Mouse (Mus musculus) gastrocnemius, adult 2 months (tissue): ENCODE results near the gene Gm49395. TPM values are rescaled to one million over a fixed set of nuclear protein-coding genes. Genes with fewer than 3 reads are reported as not detected.

Experiments used
- DNase-seq: peaks from one replicate; pipeline ENCODE4 v3.0.0; 2022
- H3K27ac ChIP-seq: fragments of 200-600 bp; 2 replicates; pipeline ENCODE4 v1.8.1; 2022; ENCODE audit warnings: mild to moderate bottlenecking
- H3K4me3 ChIP-seq: fragments of 200-600 bp; 2 replicates; pipeline ENCODE4 v1.8.1; 2022; ENCODE audit warnings: mild to moderate bottlenecking, moderate library complexity
- CTCF ChIP-seq: fragments of 200-600 bp; IDR thresholded peaks from 2 replicates; pipeline ENCODE4 v1.8.1; 2022; ENCODE audit warnings: antibody characterized with exemption, mild to moderate bottlenecking, moderate library complexity
- intact Hi-C: fragments of 180-260 bp; cut with DNase I; formaldehyde crosslinking; loops from one replicate; pipeline ENCODE4 v1.15.1; 2025
- total RNA-seq, 2 experiments: library from RNA; stranded (reverse); gene quantifications; 2 replicates each; pipeline ENCODE4 v1.2.3; 2021

Gene Gm49395
- total RNA-seq, 2 experiments from 2014 or later = 2.6 to 3.3 TPM

DNA sequence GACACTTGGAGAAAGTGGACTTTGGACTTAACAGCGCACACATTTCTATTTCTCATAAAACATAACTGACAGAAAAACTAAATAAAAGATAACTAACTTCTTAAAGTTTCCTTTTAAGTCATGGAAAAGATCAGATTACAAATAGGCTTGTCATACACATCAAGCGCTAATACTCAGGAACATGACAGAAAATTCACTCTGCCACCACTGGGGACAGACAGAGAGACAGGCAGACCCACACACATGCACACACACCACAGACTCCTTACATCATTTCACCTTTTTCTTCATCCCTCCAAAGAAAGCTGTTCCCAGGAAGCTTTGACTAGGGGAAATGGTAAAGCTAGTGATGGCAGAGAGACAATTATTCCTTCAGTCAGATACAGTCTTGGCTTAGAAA, 6.3 kb downstream of the Gm49395 start:
- TF ChIP-seq CTCF = peak; percentile 20
- H3K27ac ChIP-seq = no peak overlapping the region
- intact Hi-C loops = no loop called here
- DNase-seq = no peak
- H3K4me3 ChIP-seq = no peak overlapping the region

DNA sequence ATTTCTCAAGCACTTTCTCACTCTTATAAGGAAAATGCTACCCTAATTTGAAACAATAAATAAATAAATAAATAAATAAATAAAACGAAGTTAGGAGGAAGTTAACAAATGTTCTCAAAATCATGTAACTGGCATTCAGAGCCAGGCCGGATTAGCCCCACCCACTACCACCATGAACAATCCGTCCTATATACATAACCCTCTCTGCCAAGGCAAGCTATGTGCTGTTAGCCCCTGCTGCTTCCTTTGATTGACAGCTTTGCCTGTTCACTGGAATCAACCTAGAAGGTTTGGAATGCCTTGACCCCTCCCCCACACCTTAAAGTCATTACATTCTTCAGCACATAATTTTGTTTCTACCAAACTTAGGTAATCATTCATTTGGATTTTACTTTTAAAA, 10.2 kb downstream of the Gm49395 start:
- no peak for DNase-seq
- intact Hi-C loops = loop anchor here (5.0 kb wide), 1 partner anchor 99 kb away; no protein-coding TSS in a partner anchor
- no peak for TF ChIP-seq CTCF
- Histone ChIP-seq H3K27ac (0 out of 2 replicates have a peak overlapping the region, but pooled peaks have one; percentile 9), H3K4me3 (no peak overlapping the region; the same call in 1 of the 2 replicates)

DNA sequence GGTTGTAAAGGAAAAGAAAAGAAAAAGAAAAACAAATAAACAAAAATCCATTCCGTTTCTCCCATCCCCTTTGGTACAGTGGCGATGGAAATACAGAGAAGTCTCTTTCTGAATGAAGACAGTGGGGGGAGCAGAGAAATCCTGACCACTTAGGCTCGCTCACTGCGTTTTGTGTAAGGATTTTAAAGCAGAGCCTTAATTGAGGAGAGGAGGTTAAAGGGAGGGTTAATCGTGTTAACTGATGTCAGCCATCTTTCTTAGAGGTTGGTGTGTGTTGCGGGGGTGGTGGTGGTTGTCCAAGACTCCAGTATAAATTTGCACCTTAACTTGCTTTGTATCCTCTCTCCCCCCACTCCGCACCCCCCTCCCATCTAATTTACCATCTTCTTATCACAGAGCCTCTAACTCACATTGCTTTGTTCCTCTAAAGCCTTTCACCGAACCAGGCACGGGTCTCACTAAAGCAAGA, 10.7 kb downstream of the Gm49395 start:
- peak overlapping the region; percentile 95 for H3K27ac ChIP-seq
- TF ChIP-seq CTCF = no peak
- intact Hi-C loops = loop anchor here (5.0 kb wide), 1 partner anchor 99 kb away; no protein-coding TSS in a partner anchor
- no peak for DNase-seq
- H3K4me3 ChIP-seq = peak overlapping the region; percentile 82

DNA sequence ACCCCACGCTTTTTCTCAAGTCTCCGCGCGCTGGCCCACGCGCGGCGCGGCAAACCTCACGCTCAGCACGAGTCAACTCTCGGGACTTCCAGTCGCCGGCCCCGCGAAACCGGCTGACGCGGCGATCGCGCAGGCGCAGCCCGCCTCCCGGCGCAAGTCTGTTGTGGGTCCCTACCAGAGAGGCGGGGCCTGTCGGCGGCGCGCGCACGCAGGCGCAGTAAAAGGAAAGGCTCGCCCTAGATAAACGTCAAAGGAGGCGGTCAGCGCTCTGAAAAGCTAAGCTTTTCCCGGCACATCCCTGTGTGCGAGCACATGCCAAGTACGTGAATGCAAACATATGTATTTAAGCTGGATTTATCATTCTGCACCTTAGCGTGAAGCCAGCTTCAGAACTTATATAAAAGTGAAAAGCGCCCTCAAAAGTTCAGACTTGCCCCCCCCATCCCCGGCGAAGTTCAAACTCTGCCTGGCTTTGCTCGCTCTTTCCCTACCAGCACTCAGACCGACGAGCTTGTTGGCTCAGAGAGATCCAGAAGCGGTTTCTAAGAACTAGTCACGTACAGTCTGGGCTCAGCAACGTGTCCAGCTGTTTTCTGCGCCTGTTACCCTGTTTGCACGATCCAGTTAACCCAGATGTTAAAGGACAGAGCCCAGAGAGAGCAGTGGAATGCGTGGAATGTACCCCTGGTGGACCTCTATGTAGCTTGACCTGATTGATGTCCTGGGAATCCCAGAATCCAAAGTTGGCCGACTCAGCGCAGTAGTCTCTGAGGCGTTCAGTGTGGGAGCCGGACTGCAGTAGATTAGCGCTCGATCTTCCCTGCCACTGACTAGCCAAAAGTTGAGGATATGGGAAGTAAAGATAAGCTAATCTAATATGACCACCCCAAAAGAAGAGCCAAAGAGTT, 11.4 kb downstream of the Gm49395 start, which contains the start of gene Pelo:
Gene Pelo, minus strand, starts transcription at position 118 of the 908 bp plus-strand sequence.
- peak; percentile 99 for DNase-seq
- intact Hi-C loops = loop anchor here (5.0 kb wide), 1 partner anchor 98 kb away; no protein-coding TSS in a partner anchor
- peak within 1 kb of the TSS; percentile 82 for H3K4me3 ChIP-seq
- peak within 1 kb of the TSS; percentile 95 for H3K27ac ChIP-seq
- no peak for TF ChIP-seq CTCF

DNA sequence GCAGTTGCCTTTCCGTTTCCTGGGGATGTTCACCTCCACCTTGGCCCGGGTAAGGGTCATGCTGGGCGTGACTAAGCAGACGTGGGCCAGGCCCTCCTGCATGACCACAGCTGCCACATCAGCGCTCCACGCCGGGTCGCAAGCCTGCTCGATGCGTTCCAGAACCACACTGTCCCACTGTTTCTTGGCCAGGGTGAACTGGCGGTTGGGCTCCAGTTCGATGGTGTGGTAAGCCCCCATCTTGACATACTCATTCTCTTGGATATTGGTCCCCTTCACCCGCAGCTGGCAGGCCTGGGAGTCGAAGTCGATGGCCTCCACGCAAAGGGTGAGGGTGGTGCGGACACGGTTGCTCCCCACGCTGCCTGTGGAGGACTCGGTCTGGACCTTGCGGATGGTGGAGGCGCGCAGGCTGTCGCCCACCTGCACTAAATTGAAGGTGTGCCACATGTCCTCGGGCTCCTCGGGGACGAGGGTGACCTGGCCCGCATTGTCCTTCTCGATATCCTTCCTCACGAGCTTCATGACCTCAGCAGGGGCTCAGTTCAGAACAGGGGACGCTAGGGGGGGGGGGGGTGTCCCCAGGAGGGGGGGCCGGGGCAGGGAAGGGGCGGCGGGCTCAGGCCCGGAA, 12.2 kb downstream of the Gm49395 start:
- no peak for TF ChIP-seq CTCF
- DNase-seq = peak; percentile 41
- intact Hi-C loops = loop anchor here (5.0 to 10.0 kb wide), 2 partner anchors 97 to 275 kb away; partner anchors contain the start of gene Mocs2
- Histone ChIP-seq H3K4me3 (peak overlapping the region; percentile 82), H3K27ac (peak overlapping the region; percentile 95)

DNA sequence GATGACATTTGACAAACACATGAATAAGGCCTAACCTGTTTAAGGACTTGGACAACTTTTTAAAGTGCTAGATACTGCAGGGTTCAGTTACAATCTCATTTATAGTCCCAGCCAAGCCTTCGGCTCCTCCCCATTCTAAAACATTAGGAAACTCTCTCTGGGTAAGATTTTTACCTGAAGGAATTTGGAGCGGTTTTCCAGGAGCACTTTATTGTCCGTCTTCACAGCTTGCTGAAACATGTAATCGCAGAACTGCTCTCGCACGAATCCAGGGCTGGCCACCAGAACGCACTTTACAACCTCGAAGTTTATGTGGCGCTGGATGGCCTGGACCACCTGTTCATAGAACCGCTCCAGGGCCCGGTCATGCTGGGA, 12.7 kb downstream of the Gm49395 start:
- no peak for TF ChIP-seq CTCF
- H3K27ac ChIP-seq = peak overlapping the region; percentile 95
- peak overlapping the region; percentile 82 for H3K4me3 ChIP-seq
- no peak for DNase-seq
- intact Hi-C loops = loop anchor here (10.0 kb wide), 1 partner anchor 274 kb away; the partner anchor contains the start of gene Mocs2

DNA sequence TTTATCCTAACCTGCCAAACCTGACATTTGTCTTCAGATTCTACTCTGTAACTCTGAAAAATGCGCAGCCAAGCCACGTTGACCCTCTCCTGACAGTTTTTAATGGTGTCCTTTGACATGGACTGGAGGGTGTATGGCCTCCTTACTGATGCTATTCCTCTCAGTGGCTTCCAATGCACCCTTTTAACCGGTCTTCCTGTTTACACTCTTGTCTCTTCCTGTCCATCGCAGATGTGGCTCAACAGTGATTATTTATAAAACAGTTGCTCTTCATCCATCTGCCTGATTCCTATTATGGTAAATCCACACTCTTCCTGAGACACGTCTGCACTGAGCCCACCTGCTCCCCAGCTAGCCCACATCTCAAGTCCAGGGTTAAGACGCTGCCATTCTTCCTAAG, 15.7 kb downstream of the Gm49395 start:
- H3K27ac ChIP-seq = peak overlapping the region; percentile 51
- TF ChIP-seq CTCF = no peak
- intact Hi-C loops = loop anchor here (10.0 kb wide), 1 partner anchor 271 kb away; the partner anchor contains the start of gene Mocs2

DNA sequence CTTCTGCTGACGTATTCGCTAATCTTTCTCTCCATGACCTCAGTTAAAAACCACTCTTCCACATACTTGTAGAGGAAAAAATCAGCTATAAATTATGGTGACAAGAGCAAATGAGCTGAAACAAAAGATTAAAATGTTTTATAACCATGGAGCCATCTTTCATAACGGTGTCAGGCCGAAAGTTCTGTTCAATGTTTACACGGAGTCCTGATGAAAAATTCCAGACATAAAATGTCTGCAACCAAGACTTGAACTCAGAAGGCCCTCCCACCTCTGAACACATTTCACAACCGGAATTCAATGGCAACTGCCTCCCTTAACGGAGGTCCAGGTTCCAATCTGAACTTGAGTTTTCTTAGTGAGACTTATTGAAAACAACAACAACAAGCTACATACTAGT, 19.4 kb downstream of the Gm49395 start:
- DNase-seq = no peak
- Histone ChIP-seq H3K4me3 (no peak overlapping the region), H3K27ac (no peak overlapping the region)
- intact Hi-C loops = loop anchor here (10.0 kb wide), 1 partner anchor 268 kb away; the partner anchor contains the start of gene Mocs2
- TF ChIP-seq CTCF = no peak

More for the DNA sequence above, 15.7 kb downstream of the Gm49395 start:
- H3K4me3 ChIP-seq = no peak overlapping the region
- DNase-seq = no peak

DNA sequence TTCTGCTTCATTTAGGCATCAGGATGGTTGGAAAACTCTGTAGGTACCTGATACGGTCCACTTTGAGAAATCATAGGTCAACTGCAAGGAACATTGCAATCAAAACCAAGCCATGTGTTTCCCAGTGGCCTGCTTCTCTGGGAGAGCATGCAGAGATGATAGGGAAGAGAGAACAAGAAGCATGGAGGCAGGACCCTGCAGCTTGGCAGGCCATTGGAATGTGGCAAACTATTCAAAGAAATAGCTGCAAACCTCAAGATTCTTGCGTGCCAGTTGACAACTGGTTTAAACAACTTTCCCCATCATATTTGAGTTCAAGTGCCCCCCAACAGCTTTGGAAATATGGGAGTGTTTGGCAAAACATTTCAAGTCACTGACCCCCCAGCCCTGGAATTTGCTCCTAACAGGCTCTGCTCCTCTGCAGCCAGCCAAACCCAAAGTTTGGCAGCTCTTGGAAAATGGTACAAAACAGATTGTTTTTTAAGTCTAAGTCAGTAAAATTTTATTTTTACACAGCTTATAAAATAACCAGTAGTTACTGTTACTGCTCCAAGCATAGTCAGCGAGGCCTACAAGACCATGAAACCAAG, 21.6 kb downstream of the Gm49395 start:
- no peak overlapping the region for H3K4me3 ChIP-seq
- H3K27ac ChIP-seq = peak overlapping the region; percentile 41
- no peak for DNase-seq
- intact Hi-C loops = loop anchor here (10.0 kb wide), 1 partner anchor 265 kb away; the partner anchor contains the start of gene Mocs2
- no peak for TF ChIP-seq CTCF

DNA sequence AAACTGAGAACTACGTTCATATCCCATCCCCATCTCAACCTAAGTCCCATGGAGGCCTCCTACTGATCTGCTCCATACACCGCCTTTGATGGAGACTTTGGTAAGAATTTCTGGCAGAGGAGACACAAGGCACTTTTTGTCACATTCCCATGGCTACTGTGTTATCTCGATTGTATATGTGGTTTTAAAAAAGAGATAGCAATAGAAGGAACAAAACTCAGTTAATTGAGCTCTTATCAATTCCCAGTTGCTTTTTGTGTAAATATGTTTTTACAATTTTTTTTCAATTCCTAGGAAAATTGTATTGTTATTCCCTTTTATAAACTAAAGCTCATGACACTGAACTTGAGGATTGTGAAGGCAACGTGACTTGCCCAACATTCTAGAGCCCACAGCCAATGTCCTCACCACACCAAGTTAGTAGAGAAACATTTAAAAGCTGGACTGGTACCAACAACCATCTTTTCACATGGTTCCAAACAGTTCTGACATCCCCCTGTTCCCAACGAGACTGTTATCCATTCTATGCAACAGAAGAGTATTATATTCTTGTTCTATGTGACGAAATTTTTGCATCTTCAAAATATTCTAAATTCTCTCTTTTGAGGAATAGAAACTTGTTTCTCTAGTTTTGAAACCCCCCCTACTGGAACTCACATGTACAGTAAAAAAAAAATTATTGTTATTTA, 22.6 kb downstream of the Gm49395 start:
- Histone ChIP-seq H3K27ac (no peak overlapping the region), H3K4me3 (no peak overlapping the region)
- intact Hi-C loops = no loop called here
- no peak for DNase-seq
- no peak for TF ChIP-seq CTCF

DNA sequence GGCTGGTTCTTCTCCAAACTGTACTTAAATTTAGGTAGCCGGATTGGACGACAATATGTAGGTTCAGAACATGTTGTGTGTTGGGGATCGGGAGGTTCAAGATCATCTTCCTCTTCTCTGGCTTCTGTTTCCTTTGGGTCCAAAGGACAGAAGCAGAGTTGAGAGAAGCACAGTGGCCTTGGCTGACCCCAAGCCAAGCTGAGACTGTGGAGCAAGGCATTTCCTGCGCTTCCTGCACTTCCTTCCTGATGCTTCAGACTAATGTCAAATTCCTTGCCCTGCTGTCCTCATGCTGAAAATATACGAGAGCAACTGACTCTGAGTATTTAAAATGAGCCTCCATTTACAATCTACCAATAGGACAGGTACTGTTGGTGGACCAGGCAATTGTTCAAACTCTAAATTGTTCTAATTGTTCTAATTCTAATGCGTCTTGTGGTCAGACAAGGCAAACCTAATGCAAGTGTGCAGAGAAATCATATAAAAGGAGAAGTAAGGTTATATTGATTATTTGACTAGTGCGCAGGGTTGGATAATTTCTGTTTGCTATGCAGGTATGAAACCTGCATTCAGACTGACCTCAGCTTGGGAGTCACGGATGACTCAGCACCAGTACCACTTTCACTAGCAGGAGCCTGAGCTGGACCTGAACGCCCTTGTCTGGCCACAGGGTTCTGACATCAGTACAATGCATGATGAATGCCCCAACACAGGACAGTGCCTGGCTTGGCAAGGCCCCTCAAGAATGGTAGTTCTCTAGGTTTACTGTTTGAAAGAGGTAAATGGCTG, 24.2 kb downstream of the Gm49395 start:
- no peak for TF ChIP-seq CTCF
- Histone ChIP-seq H3K4me3 (no peak overlapping the region), H3K27ac (peak overlapping the region; percentile 43)
- DNase-seq = peak; percentile 26
- intact Hi-C loops = no loop called here
